Mouse (Mus musculus) spleen, adult 12 weeks (tissue): ENCODE data around the gene Pkp4.

Source experiments
- DNase-seq: peaks from one replicate; pipeline ENCODE4 v3.0.0; 2022; ENCODE audit warnings: low spot score

Gene Pkp4

DNA sequence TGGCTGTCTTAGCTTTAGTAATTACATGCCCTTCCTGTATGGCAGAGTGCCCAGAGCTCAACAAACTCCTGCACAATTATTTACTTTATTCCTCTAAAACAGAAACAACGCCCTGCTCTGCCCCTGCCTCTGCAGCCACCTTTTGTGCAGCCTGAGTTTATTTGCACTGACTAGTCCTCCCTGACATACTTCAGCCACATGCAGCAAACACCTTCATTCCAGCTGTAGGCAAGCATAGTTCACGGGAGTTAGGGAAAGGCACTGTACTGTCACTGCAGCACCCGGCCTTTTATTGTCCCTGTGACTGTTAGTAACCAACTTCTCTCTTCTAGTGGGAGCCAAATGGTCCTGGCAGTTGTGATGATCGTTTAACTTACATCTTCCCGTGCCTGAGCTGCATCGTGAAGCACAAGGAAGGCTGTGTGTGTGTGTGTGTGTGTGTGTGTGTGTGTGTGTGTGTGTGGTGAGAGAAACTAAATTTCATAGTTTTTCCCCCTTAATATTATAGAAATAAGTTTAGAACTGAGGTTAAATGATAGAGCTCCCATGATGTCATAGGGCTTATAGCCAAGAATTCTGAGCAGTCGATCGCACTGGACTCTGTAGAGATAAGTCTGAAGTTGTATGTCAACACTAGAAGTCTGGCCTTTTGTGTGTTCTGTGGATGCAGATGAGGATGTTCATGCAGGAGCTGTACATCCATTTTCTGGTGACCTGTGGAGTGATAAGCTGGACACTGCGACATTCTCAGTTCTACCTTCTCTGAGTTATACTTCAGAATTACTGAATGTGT, 59.5 kb downstream of the Pkp4 start:
- DNase-seq: no peak

GRCm38 (mm10) chr2:59226383-59226782, 65.7 kb downstream of the Pkp4 start:
- DNase-seq: no peak

GRCm38 (mm10) chr2:59227011-59227410, 66.4 kb downstream of the Pkp4 start:
- DNase-seq: no peak

DNA sequence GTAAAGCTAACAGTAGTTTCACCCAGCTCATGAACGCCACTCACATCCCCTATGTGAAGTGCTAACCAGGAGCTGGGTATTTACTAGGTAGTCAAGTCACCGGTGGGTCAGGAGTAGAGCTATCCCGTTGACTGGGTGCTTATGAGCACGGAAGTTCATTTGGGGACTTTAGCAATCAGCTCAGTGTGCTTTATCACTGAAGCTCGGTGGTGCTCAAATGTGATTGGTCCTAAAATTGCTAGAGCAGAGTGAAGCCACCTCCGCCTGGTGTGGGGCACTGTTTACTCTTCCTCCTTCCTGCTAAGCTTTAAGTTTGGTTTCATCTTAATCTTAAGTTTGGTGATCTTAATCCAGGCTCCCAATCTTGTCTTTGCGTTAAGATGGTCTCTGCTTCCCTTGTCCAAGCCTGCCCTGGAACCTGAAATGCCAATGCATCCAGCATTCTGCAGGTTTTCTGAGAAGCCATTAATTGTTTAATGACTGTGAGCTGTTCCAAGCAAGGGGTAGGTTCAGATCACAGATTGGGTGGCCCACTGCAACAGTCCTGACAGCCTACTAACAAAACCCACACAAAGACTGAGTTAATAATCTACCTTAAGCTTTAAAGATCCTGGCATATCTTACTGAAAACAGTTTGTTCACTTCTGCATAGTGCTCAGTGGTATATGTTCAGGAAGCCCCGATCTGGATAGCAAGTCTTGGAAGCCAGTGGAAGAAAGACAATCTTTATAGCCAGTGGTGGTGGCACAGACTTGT, 67.0 kb downstream of the Pkp4 start:
- no peak for DNase-seq

DNA sequence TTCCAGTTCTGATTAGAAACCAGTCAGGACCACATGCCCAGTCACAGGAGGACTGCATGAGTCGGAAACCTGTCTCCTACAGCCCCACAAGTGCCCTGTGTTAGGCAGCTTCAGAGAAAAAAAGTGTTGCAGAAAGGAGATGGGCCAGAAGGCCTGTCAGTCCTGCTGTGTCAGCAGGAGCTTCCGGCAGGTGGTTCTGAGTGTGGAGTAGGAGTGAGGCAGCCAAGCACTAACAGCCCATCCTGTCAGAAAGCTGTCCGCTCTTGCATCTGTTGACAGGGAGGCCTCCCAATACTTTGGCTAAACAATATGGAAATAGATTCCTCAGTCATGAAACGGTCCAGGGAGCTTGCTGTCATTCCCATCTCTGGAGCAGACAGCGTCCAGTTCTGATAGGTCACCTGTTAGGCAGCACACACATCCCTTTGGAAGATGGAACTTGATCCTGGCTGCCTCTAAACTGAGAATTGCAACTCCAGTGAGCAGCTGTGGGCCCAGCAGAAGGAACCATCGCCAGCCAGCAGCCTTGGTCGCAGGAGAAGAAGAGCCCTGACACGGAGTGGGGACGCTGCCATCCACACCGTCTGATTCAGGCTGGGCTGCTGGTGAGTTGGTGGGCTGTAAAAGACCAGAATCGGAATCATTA, 68.7 kb downstream of the Pkp4 start:
- no peak for DNase-seq

GRCm38 (mm10) chr2:59230656-59231055, 70.0 kb downstream of the Pkp4 start:
- no peak for DNase-seq

DNA sequence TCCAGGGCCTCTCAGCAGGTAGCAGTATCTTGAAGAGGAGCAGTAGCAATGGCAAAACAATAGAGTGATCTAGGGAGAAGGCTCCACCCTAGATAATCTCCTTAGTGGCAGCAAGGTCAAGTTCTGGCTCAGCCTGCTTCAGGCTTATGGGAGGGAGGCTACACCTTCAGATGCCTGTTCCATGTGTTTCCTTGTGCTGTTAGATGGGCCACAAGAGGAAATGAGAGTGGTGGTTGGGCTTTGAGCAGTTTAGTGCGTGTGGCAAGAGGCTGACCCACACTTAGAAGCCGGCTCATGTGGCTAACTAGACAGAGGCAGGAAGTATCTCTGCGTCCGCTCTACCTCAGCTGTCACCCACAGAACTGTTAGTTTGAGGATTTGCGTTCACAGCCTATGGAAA, 70.9 kb downstream of the Pkp4 start:
- DNase-seq: no peak

DNA sequence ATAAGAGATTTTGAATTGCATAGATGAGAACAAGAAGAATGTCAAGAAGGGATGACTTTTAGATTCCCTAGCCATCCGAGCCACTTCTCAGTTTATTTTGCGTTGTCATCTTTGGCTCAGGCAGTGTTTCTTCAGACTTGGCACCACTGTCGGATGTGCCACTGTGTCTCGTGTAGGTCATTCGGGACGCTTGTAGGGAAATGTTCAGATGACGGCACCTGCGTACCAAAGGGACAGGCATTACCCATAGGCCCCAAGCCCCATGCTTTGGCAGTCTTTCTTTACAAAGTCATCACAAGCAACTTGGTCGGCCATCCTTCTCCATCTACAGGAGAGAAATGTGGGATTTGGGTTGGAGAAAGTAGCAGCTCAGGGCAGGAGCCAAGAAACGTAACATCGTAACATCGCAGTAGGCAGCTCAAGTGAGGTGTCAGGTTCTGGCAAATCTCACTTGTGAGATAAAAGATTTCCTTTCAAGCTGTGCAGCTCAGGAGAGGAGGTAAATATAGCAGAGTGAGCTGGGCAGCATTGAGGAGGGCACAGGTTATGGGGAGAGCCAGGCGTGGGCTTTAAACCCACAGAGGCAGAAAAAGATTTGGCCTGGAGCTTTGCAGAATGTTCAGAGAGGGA, 72.8 kb downstream of the Pkp4 start:
- no peak for DNase-seq

GRCm38 (mm10) chr2:59233936-59234335, 73.3 kb downstream of the Pkp4 start:
- no peak for DNase-seq

DNA sequence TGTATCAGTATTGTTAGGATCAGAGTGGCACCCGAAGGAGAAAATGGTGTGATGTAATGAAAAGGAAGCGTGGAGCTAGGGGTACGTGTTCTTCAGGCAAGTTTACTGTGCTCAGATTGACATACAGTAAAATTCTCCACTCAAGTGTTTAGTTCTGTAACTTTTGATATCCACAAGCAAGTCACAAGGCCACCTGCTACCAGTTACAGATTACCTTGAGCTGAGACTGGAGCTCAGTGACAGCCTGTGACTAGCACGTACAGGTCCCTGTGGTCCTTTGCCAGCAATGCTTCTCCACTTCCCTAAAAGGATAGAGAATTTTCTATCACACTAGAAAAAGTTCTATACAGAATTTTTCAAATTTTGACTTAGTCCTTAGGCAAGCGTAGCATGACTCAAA, 73.9 kb downstream of the Pkp4 start:
- no peak for DNase-seq

GRCm38 (mm10) chr2:59239841-59240395, 79.3 kb downstream of the Pkp4 start:
- DNase-seq: no peak

DNA sequence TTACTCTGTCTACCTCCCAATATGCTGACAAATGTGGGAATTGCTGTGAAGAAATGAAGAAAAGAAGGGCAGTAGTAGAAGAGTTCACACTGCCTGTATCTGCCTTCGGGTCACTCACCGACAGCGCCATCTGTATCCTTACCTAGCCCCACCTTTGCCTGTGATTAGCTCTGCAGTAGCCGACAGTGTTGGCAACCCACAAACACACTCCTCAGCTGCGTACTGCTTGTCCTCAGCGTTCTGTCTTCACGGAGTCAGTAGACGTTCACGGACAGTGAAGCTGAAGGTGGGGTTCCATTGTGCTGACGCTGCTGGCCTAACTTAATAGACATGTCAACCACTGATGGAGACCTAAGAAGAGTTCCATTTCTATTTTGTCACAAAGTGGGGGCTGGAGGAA, 81.5 kb downstream of the Pkp4 start:
- no peak for DNase-seq

DNA sequence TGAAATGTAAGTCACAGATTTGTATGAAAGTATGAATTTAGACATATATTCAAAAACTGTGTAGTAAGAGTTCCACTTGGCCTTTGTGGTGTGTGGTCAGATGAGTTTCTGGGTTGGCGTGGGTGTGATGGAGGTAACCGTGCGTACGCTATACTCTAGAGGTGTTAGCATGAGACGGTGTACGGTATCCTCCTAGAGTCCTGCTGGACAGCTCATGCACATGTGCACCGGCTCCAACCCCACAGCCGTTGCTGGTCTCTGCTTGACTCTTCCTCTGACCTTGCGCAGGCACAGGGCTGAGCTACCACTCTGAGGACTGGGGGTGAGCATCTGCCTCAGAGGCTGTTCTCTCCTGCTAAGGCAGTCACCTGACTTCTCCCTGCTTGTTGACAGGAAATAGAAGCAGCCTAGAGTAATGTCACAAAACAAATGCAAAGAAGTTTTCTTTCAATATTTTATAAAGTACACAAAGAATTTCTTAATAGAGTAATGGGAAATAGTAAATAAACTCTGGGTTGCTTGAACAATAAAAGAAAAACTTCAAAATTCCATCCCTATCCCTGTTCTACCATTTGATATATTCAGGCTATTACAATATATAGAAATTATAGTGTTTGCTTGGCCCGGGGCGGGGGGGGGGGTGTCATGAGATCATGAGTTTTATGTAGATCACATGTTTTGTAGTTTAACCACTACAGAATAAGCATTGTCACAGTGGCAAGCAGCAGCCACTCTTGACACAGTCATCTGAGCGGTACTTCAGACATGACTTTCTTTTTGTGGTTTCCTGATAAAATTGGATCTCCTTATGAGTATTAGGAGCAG, 83.8 kb downstream of the Pkp4 start:
- DNase-seq: no peak

DNA sequence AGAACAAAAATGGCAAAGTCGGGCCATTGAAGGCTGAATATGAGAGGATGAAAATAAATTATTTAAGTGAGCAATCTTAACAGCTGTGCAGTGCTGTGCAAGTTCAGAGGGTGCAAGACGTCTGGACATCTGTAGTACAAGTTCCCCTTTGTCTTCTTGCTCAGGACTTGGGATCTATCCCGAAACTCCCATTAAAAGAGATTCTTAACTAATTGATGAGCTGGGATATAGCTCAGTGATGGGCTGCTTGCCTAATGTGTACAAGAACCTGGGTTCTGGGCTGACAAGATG, 84.4 kb downstream of the Pkp4 start:
- DNase-seq: no peak

- DNase-seq: no peak
Measured at GRCm38 (mm10) chr2:59248806-59249205, 88.2 kb downstream of the Pkp4 start.

DNA sequence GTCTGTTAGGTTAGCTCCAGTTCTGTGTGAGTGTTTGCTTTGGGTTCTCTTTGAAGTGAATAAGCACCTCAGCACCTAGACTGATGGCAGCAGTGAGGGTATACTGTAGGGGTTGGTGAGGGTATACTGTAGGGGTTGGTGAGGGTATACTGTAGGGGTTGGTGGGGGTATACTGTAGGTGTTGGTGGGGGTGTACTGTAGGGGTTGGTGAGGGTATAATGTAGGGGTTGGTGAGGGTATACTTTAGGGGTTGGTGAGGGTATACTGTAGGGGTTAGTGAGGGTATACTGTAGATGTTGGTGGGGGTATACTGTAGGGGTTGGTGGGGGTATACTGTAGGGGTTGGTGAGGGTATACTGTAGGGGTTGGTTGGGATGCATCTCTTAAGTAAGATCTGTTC, 92.2 kb downstream of the Pkp4 start:
- DNase-seq: no peak

GRCm38 (mm10) chr2:59253435-59253834, 92.8 kb downstream of the Pkp4 start:
- no peak for DNase-seq

DNA sequence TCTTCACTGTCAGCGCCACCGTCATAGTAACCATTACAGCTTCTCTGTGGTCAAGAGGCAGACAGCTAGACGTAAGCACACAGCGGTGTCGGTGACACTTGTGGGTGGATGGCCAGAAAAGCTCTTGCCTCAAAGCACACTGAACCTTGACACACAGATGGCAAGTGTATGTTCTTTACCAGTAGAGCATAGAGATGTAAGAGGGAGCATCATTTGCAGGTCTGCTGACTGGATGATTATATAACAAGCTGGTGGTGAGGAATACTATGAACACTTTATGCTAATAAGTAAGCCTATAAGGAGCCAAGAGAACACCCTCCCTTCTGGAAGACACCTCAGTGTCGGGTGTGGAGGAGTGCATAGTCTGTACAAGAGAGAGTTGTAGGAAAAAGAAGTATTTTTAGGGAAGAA, 98.2 kb downstream of the Pkp4 start:
- no peak for DNase-seq

DNA sequence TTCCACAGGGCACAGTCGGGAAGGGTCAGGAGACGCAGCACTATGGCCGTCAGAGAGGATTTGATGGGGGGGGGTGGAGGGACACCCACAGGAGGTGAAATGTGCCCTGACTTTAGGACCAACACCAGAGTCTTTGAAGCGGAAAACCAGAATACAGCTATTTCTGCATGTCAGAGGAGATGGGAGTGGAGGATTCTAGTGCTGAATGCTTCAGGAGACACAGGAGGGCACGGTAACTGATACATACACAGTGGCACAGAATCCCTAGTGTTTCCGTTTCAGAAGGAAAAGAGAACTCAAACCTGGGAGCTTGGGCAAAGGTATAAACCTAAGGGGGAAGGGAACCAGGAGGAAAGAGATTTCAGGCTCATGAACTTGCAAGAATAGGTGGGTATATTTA, 98.7 kb downstream of the Pkp4 start:
- DNase-seq: no peak

- no peak for DNase-seq
Measured at GRCm38 (mm10) chr2:59261203-59261602, 100.6 kb downstream of the Pkp4 start.

GRCm38 (mm10) chr2:59266428-59266827, 105.8 kb downstream of the Pkp4 start:
- no peak for DNase-seq

- no peak for DNase-seq
Measured at GRCm38 (mm10) chr2:59271835-59272234, 111.2 kb downstream of the Pkp4 start.
